Mouse (Mus musculus): ENCODE measurements at regions not wholly inside any gene's neighbourhood (a gene's known extent, or its start where the extent isn't known, plus 50 kb on each side); places are given as distances from the start of the nearest gene placed in this dataset.

- DNase-seq (ENCODE audit: low read depth in 1 of 2, low spot score in 2 of 2), result no peak
Measured at GRCm38 (mm10) chr7:72590351-72591115, 284.1 kb upstream of the Mctp2 start.

GRCm38 (mm10) chr7:72592110-72592509, 285.7 kb upstream of the Mctp2 start:
- DNase-seq (ENCODE audit: low read depth in 1 of 2, low spot score in 2 of 2), result no peak

- DNase-seq (ENCODE audit: low read depth in 1 of 2, low spot score in 2 of 2), result no peak
Measured at GRCm38 (mm10) chr7:72592649-72593048, 286.2 kb upstream of the Mctp2 start.

GRCm38 (mm10) chr7:72593259-72593658, 286.9 kb upstream of the Mctp2 start:
- DNase-seq (ENCODE audit: low read depth in 1 of 2, low spot score in 2 of 2), result no peak

GRCm38 (mm10) chr7:72594741-72595140, 288.3 kb upstream of the Mctp2 start:
- no peak for DNase-seq (ENCODE audit: low read depth in 1 of 2, low spot score in 2 of 2)

- DNase-seq (ENCODE audit: low read depth in 1 of 2, low spot score in 2 of 2), result no peak
Measured at GRCm38 (mm10) chr7:72596985-72597384, 290.6 kb upstream of the Mctp2 start.

- no peak for DNase-seq (ENCODE audit: low read depth in 1 of 2, low spot score in 2 of 2)
Measured at GRCm38 (mm10) chr7:72601933-72602332, 295.5 kb upstream of the Mctp2 start.

- no peak for DNase-seq (ENCODE audit: low read depth in 1 of 2, low spot score in 2 of 2)
Measured at GRCm38 (mm10) chr7:72609791-72610190, 303.4 kb upstream of the Mctp2 start.

- DNase-seq (ENCODE audit: low read depth in 1 of 2, low spot score in 2 of 2), result no peak
Measured at GRCm38 (mm10) chr7:72615232-72615631, 308.8 kb upstream of the Mctp2 start.

- no peak for DNase-seq (ENCODE audit: low read depth in 1 of 2, low spot score in 2 of 2)
Measured at GRCm38 (mm10) chr7:72627369-72627768, 321.0 kb upstream of the Mctp2 start.

GRCm38 (mm10) chr7:72639566-72639965, 333.2 kb upstream of the Mctp2 start:
- no peak for DNase-seq (ENCODE audit: low read depth in 1 of 2, low spot score in 2 of 2)

- DNase-seq (ENCODE audit: low read depth in 1 of 2, low spot score in 2 of 2), result no peak
Measured at GRCm38 (mm10) chr7:72675018-72675417, 368.6 kb upstream of the Mctp2 start.

GRCm38 (mm10) chr7:72685803-72686202, 379.4 kb upstream of the Mctp2 start:
- no peak for DNase-seq (ENCODE audit: low read depth in 1 of 2, low spot score in 2 of 2)

- DNase-seq (ENCODE audit: low read depth in 1 of 2, low spot score in 2 of 2), result no peak
Measured at GRCm38 (mm10) chr7:72687356-72687755, 380.9 kb upstream of the Mctp2 start.

- no peak for DNase-seq (ENCODE audit: low read depth in 1 of 2, low spot score in 2 of 2)
Measured at GRCm38 (mm10) chr7:72691396-72691795, 385.0 kb upstream of the Mctp2 start.

GRCm38 (mm10) chr7:72691859-72692258, 385.5 kb upstream of the Mctp2 start:
- DNase-seq (ENCODE audit: low read depth in 1 of 2, low spot score in 2 of 2), result no peak

GRCm38 (mm10) chr7:72696736-72697135, 390.3 kb upstream of the Mctp2 start:
- no peak for DNase-seq (ENCODE audit: low read depth in 1 of 2, low spot score in 2 of 2)

GRCm38 (mm10) chr7:72703652-72704341, 397.4 kb upstream of the Mctp2 start:
- no peak for DNase-seq (ENCODE audit: low read depth in 1 of 2, low spot score in 2 of 2)

- no peak for DNase-seq (ENCODE audit: low read depth in 1 of 2, low spot score in 2 of 2)
Measured at GRCm38 (mm10) chr7:72711193-72712131, 405.1 kb upstream of the Mctp2 start.

GRCm38 (mm10) chr7:72715401-72715800, 409.0 kb upstream of the Mctp2 start:
- DNase-seq (ENCODE audit: low read depth in 1 of 2, low spot score in 2 of 2), result no peak

- DNase-seq (ENCODE audit: low read depth in 1 of 2, low spot score in 2 of 2), result no peak
Measured at GRCm38 (mm10) chr7:72716051-72716450, 409.6 kb upstream of the Mctp2 start.
